ENCODE assay signal across 21 mouse cellular contexts in the genomic region with DNA sequence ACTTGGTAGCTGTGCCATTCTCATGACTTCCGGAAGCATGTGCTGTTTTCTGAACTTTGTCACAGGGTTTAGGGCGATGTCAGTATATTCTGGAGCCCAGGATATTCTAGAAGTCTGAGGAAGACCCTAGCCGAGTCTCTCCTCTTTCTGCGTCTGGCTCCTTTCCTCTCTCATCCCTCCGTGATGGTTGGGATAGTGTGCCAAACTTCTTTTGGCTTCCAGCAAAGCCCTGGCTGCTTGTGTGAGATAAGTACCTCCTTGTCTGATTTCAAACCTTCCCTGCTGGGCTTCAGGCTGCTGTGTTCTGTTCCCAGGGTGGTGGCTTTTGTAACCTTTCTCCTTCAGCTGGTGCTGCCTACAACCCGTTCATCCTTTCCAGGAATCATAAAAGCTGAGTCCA.
DNase-seq lines count a peak whose midpoint lies in the region; ATAC-seq and TF ChIP-seq lines count a peak whose summit lies in the region.
"Had no signal": no experiment of that assay in that cellular context is flagged by ENCODE, and none has a peak within 500 bp of the region (broad histone marks: within the 10 kb centered on the region; RNA-seq: fewer than 3 reads in every experiment).

No protein-coding gene starts in this region.

- no peaks in the 10 kb centered on the region for H3K27me3 ChIP-seq in forebrain, embryonic 14.5 days (replicated peaks; ENCODE audit: control insufficient read depth, insufficient read depth, low read length)
- H3K27me3 ChIP-seq in forebrain, embryonic 11.5 days (ENCODE audit: control insufficient read depth, insufficient read depth, low read length) = no peaks in the 10 kb centered on the region
- H3K27me3 ChIP-seq: embryonic facial prominence, embryonic 15.5 days; heart, embryonic 12.5 days had no signal

- no peaks in the 10 kb centered on the region for H3K9me3 ChIP-seq in forebrain, embryonic 14.5 days (replicated peaks; ENCODE audit: control insufficient read depth, low read length)
- H3K9me3 ChIP-seq in forebrain, embryonic 11.5 days (ENCODE audit: control insufficient read depth, low read length) = no peaks in the 10 kb centered on the region
- H3K9me3 ChIP-seq: embryonic facial prominence, embryonic 15.5 days; heart, embryonic 12.5 days; hindbrain, embryonic 10.5 days had no signal

- no peak overlapping the region for H3K4me3 ChIP-seq in forebrain, embryonic 14.5 days (ENCODE audit: low read depth, low read length)
- H3K4me3 ChIP-seq in forebrain, embryonic 11.5 days (ENCODE audit: low read depth, low read length) = no peak overlapping the region
- no peak overlapping the region for H3K4me3 ChIP-seq in layer of hippocampus, adult 2 months
- H3K4me3 ChIP-seq: embryonic facial prominence, embryonic 15.5 days; erythroblast, embryonic 14.5 days; gastrocnemius, adult 2 months; heart, embryonic 12.5 days; hindbrain, embryonic 10.5 days had no signal

- TF ChIP-seq CTCF in layer of hippocampus, adult 2 months (conservative IDR thresholded peaks at IDR 0.05) = no peak

- no peak overlapping the region for H3K9ac ChIP-seq in forebrain, embryonic 14.5 days (ENCODE audit: low read length)
- H3K9ac ChIP-seq in forebrain, embryonic 11.5 days (ENCODE audit: low read length) = no peak overlapping the region
- H3K9ac ChIP-seq: embryonic facial prominence, embryonic 15.5 days; heart, embryonic 12.5 days; hindbrain, embryonic 14.5 days had no signal

- H3K27ac ChIP-seq in forebrain, embryonic 14.5 days (ENCODE audit: low read depth, low read length) = peak overlapping the region; percentile 49; the same call in 1 of the 2 replicates
- H3K27ac ChIP-seq in forebrain, embryonic 11.5 days (ENCODE audit: low read depth, low read length) = no peak overlapping the region
- H3K27ac ChIP-seq in layer of hippocampus, adult 2 months = peak overlapping the region; percentile 69; the same call in 1 of the 2 replicates
- H3K27ac ChIP-seq: embryonic facial prominence, embryonic 15.5 days; gastrocnemius, adult 2 months; hindbrain, embryonic 10.5 days; hindbrain, embryonic 14.5 days had no signal

- 70% methylated on average over 6 of the region's 6 CpGs for WGBS in forebrain, embryonic 14.5 days
- WGBS in forebrain, embryonic 11.5 days = 67% methylated on average over 6 of the region's 6 CpGs

- H3K4me1 ChIP-seq in forebrain, embryonic 14.5 days (ENCODE audit: control insufficient read depth, insufficient read depth, low read length) = peaks cover 10% of the 10 kb centered on the region; the same call in 1 of the 2 replicates
- no peaks in the 10 kb centered on the region for H3K4me1 ChIP-seq in forebrain, embryonic 11.5 days (replicated peaks; ENCODE audit: control insufficient read depth, insufficient read depth, low read length)

- no peak for ATAC-seq in forebrain, embryonic 14.5 days
- ATAC-seq in forebrain, embryonic 11.5 days (replicated peaks; ENCODE audit: low FRiP score) = no peak
- ATAC-seq: intestine, embryonic 16.5 days had no signal

- no peak overlapping the region for H3K4me2 ChIP-seq in forebrain, embryonic 14.5 days (ENCODE audit: low read length)
- no peak overlapping the region for H3K4me2 ChIP-seq in forebrain, embryonic 11.5 days (ENCODE audit: low read depth, low read length, severe bottlenecking)
- H3K4me2 ChIP-seq: embryonic facial prominence, embryonic 15.5 days; heart, embryonic 12.5 days; hindbrain, embryonic 14.5 days had no signal

- DNase-seq in forebrain, embryonic 14.5 days (ENCODE audit: low spot score) = no peak
- DNase-seq in forebrain, embryonic 11.5 days (ENCODE audit: low spot score) = no peak
- no peak for DNase-seq in layer of hippocampus, adult 2 months (ENCODE audit: low spot score in 2 of 2)
- no peak for DNase-seq in layer of hippocampus, adult 9-10 months (ENCODE audit: low spot score)
- peak; percentile 61 for DNase-seq in brain, adult 2 months (ENCODE audit: low read depth, low spot score)
- DNase-seq in brain, embryonic 18.5 days (ENCODE audit: low read depth, low spot score) = peak; percentile 40
- DNase-seq in kidney, adult 8-10 months = no peak
- DNase-seq in MN1 (ENCODE audit: low spot score) = no peak
- DNase-seq: adrenal gland, postnatal 14 days; cerebellum, adult 11 months; cerebellum, adult 9-11 months; embryo, embryonic 11 days; gastrocnemius, adult 2 months; gastrocnemius, postnatal 25 days; kidney, adult 2 months had no signal

- H3K36me3 ChIP-seq in forebrain, embryonic 14.5 days (ENCODE audit: control insufficient read depth, insufficient read depth, low read length) = no peaks in the 10 kb centered on the region
- H3K36me3 ChIP-seq in forebrain, embryonic 11.5 days (ENCODE audit: control insufficient read depth, insufficient read depth, low read length) = no peaks in the 10 kb centered on the region
- H3K36me3 ChIP-seq: embryonic facial prominence, embryonic 15.5 days; heart, embryonic 12.5 days; hindbrain, embryonic 10.5 days had no signal

Comparison
In these comparisons a context has a peak if more than half of its experiments do, and no peak if none do; other contexts are left out.
1. DNase-seq: peak in brain, adult 2 months (single experiment) and brain, embryonic 18.5 days (single experiment); none in forebrain, embryonic 14.5 days (single experiment), forebrain, embryonic 11.5 days (single experiment), layer of hippocampus, adult 2 months (0 of 2), layer of hippocampus, adult 9-10 months (single experiment), kidney, adult 8-10 months (0 of 2) and MN1 (single experiment).